Mouse (Mus musculus) kidney, postnatal 14 days (tissue): ENCODE data around the gene Fip1l1.

Experiments used
- DNase-seq: peaks from one replicate; pipeline ENCODE4 v3.0.0; 2022; ENCODE audit warnings: mixed read lengths

Fip1l1 gene

DNA sequence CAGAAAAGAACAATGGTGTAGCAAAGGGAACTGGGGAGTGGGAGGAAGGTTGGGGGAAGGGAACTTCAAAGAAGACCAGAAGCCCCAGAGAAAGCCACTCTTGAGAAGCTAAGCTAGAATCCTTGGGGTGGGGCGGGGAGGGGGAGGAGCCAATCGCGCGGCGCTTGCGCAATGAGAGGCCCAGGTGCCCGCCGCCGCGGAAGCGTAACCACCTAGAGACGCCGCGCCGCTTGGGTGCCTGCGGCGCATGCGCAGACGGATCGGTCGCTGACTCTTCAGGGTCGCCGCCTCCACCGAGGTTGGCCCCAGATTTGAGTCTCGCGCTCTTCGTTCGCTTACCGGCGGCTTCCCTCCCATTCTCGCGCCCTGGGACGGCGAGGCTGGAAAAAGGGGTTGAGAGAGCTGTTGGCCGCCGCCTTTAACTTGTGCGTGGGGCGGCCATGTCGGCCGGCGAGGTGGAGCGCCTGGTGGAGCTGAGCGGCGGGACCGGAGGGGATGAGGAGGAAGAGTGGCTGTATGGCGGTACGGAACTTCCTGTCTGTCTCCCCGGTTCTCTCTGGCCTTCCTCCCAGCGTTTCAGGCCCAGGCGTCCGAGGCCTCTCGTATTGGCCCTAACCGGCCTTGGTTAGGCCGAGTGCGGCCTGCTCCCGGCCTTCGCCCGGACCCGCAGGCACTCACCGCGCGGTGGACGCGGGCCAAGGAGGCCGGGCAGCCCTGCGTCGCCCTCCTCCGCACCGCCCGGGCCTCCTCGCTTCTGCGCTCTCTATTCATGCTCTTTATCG, at the start of gene Fip1l1:
TSS of gene Fip1l1 (plus strand) at position 210 of the 782 bp plus-strand sequence.
- peak; percentile 96 for DNase-seq

DNA sequence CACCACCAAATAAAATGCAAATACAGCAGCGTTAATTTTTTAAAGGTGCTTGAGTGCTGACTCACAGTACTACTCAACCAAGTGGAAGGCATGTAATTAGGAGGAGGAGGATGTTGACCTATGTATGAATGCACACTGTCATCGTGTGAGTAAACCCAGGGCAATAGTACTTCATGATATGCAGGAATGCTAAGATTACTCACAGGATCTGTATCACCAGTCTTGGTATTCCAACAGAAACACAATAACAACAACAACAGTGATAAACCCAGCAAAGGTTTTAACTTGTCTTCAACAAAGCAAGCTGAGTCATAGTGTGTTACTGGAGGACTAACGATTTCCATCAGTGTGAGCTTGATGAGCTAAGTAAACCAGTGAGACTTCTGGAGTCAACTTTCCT, 42.5 kb upstream of the Fip1l1 start:
- no peak for DNase-seq

DNA sequence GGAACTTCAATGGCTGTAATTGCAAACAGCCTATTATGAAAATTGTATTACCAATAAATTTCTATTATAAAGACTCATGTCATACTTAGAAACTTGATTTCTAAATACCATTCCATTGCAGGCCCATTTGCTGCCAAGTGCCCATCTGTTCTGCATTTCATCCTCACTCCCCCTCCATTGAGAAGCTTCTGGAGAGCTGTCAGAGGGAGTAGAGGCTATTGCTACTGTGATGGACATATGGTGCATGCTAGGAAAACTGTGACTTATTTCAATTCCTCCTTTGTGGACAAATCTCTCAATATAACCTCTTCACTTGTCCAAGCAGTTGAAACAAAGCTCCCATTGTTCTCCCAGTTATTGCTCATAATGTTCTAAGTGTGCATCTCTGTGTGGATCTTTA, 23.6 kb upstream of the Fip1l1 start:
- DNase-seq: no peak

DNA sequence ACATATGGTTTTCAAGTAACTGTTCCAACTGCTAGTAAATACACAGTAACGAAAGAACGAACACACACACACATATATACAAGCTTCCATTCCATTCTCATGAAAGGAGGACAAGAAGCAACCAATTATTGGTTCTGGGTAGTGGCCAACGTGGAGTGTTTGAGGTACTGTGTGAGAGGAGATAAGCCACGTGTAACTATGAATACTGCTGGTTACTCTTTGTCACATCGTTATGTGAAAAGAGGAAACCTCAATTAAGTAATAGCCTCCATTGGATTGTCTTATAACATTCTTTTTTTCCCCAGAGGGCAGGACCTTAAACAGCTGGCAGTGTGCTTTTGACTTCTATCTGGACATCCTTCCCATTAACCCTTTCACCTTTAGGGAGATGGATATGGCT, 8.2 kb upstream of the Fip1l1 start:
- DNase-seq: no peak

DNA sequence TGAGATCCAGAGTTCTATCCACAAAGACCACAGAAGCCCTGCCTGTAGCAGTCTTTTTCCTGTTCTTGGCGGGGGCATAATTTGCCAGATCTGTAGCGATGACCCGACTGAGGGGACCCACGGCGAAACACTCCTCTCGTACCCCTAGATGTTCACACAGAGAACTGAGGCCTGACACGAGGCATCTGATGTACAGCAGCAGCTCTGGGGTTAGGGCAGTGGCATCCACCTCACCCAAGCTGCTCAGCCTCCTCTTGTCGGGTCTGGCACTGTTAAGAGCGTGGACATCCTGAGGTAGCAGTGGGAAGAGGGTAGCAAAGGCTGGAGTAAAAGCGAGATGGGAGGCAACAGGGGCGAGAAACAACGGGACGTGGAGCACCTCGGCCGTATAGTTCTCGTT, 4.5 kb upstream of the Fip1l1 start:
- no peak for DNase-seq

DNA sequence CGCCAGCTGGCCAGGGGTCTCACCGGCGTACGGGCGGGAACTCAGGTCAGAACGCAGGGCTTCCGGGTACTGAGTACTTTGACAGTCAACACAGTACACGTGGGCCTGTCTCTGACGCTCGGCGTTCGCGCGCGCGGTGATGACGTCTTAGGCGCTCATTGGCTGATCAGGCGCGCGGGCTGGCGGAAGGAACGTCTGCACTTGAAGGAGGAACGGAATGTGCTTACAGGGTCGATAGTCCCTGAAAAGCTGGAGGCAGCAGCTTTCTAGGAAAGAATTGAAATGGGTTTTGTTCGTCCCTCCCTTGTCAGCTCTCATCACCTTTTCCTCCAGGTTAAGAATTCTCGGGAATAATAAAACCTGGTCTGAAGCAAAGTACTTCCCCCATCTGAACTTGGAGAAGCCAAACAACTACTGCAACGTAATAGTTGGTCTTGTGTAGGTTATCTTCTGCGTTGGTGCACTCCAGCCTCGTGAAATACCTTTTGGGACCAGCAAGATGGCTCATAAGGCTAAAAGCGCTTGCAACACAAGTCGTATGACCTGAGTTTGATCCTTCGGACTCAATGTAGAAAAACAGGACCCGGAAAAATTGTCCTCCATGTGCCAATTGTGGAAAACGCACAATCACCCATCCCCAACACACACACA, 3.5 kb upstream of the Fip1l1 start, which contains the start of gene Scfd2:
TSS of gene Scfd2 (minus strand) at position 130 of the 651 bp plus-strand sequence.
- DNase-seq: peak; percentile 98

DNA sequence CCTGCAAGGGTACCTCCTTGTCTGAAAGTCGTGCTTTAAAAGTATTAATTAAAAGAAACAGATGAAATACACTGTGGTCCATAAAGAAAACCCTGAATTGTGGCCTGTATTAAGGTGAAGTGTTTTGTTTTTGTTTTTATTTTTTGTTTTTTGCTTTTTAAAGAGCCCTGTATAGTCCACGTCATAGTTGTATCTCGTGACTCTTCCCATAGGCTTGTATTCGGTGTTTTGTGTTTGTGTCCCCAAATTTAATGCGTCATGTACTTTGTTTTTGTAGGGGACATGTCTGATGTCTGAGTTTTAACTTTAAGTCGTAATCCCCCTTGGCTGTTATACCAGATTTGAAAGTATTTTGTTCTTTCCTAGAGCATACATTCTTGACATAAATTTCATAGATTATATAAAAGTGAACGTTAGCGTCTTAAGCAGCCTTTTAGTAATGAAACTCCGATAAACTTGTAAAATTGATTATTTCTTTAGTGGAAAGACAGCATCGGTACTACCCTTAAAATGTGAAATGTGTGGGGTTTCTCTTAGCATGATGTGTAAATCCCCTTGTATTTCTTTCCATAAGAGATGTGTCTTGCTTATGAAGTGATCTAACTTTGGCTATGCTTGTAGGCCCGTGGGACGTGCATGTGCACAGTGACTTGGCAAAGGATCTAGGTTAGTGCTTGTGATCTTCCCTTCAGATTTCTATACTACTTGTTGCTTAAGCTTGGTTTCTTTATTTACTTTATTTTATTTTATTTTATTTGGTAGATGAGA, 1.1 kb downstream of the Fip1l1 start:
- DNase-seq: no peak

DNA sequence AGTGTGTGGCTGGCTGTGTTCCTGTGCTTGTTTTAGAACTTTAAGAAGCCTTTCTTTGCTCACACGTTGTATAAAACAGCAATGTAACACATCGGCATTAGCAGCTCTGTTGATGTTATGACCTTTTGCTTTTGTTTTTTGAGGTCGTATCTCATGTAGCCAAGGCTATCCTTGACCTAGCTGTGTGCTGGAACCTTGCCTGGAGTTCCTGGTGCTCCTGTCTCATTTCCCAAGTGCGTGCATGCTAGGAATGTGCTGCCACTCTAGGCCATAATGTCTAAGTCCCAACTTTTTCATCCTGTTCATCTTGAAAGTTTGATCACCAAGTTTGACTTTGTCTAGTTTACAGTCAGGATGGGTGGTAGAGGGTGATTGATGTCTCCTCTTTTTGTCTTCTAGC, 10.4 kb downstream of the Fip1l1 start:
- no peak for DNase-seq

DNA sequence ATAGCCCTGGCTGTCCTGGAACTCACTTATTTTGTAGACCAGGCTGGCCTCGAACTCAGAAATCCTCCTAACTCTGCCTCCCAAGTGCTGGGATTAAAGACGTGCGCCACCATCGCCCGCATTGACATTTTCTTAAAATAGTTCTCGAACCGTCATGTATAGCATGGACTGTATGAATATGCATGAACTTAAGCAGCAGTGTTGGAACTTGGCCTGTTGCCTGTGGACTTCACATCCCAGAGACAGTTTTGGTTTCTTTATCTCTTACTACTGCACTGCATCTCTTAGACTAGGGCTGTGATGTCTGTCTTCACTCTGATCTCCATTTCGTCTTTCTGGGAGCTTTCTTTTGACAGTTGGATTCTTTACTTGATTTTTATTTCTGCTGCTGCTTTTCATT, 14.3 kb downstream of the Fip1l1 start:
- no peak for DNase-seq

DNA sequence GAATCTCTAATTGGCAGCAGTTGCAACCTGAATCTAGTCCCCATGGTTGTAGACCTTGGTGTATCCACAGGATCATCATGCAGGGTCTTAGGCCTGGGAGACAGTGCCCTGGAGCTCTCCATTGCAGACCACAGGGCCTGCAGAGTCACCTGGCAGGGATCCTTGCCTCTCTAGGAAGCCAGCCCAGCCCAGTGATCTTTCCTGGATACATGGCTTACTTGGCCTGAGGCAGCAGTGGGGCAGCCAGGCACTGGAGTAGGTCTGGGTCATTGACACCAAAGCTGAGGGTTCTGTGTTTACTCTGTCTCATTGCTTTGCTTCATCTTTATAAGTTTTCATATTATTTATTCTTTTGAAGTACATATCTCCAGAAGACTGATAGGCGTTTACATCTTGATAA, 25.9 kb downstream of the Fip1l1 start:
- DNase-seq: no peak

DNA sequence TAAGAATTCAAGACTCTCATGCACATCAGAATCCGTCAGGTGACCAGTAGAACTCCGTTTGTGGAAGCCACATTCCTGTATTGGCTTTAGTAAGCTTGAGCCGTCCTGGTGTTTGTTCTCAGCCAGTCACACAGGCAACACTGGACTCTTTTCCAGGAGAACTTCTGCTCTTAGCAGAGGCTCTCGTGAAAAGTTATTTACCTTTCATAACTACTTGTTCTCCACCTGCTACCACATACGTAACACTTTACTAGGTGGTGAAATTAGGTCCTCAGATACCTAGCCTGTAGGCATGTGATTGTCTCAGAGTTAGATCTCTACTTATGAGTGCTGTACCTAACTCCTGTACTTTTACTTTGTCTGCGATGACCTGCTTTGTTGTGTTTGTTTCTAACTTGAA, 36.5 kb downstream of the Fip1l1 start:
- DNase-seq: no peak

DNA sequence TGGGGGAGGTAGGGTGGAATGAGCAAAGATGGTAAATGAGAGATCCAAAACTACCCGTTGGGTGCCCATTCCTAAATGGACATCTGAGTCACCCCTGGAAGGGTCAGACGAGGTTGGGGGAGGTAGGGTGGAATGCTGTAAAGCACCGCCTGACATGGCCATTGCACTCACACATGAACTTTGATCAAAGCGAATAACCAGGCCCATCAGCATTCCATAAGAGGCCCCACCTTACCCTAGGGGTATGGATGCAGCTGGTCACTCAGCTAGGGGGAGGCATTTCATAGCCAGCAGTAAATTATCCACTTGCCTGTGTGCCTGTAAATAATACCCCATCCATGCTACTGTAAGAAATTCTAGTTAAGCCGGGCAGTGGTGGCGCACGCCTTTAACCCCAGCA, 53.9 kb downstream of the Fip1l1 start:
- no peak for DNase-seq

DNA sequence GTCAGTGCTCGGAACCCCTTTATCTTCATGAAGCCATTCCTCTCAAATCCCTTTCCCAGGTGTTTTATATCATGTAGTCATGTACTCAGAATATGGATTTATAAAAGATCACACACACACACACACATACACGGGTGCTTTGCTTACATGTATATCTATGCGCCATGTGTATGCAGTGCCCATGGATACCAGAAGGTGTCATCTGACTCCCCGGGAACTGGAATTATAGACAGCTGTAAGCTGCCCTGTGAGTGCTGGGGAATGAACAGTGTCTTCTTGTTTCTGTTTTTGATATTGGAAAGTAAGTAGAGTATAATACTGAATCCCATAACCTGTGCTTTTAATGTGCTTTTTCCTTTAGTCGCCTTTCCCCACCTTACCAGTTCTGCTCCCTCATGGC, 56.2 kb downstream of the Fip1l1 start:
- DNase-seq: no peak

DNA sequence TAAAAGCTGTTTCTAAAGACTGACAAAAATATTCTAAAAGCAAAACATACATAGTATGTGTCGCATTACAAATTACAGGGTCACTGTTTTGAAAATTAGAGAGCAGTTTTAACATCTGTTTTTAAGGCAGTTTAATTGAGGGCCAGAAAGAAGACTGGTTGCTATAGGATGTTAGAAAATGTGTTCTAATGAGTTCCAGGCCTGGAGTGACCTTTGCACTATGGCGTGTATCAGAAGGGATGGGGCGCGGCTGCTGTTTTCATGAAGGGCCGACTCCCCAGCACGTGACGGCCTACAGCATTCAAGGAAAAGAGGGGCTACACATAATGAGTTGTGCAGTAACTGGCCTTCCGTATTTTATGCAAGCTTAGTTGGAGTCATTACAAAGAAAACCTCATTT, 57.9 kb downstream of the Fip1l1 start:
- DNase-seq: no peak

DNA sequence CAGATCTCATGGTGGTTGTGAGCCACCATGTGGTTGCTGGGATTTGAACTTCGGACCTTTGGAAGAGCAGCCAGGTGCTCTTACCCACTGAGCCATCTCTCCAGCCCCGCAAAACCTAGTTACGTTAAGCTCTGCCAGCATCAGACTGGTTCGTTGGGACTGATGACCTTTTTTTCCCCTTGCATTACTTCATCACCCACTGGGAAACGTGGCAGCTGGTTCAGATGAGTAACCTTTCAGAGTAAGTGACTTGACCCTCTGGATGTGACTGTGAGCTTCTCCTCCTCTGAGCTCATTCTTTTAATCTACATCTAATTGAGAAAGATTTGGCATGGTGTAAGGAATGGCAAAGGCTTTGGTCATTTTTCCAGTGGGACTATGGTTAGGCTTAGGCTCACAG, 64.8 kb downstream of the Fip1l1 start:
- DNase-seq: no peak

DNA sequence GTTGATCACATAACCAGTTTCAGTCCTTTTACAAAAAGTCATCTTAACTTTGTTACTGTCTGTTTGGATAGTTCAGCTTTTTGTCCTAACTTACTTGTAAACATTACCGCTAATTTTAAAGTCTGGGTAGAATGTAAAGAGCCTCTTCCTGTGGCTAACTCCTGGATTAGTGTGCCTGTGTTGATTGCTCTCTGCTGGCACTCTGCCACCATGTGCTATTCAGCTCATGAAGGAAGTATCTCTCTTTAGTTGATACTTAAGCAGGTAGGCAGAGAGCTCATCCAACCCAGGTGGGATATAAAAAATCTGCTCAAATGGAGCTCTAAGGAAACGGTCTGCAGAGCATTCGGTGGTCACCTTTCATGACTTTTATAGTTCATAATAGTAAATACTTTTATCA, 65.9 kb downstream of the Fip1l1 start:
- DNase-seq: no peak

DNA sequence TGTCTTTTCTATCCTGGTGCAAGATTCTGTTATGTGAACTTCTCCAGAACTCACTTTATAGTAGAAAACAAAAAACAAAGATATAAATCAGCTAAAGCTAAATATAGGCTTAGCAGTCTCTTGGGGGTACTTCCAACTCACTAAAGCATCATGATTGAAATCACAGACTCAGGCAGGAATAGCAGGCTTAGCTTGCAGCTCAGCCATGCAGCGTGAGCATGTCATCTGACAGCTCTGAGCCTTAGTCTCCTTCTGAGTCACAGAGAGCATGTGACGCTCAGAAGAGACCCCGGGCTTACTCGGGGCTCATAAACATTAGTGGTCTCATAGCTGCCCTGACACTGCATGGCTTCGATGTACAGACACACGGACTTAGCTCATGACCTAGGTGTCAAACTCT, 66.7 kb downstream of the Fip1l1 start:
- no peak for DNase-seq

DNA sequence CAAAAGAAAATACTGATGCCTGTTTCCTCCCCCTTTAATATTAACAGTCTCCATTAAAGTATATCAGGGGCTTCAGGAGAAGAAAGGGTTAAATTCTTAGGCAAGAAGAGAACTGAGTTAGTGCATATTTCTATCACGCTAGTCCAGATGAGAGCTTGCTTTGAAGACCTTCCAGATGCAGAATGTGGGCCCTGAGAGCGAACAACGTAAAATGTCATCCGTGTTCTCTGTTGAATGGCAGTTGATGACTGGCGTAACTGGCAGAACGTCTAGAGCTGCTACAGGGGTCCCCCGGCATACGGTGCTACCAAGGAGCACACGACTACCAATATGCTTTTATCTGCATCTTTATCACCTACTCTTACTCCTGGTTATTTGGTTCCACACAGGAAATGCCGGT, 67.1 kb downstream of the Fip1l1 start:
- no peak for DNase-seq

DNA sequence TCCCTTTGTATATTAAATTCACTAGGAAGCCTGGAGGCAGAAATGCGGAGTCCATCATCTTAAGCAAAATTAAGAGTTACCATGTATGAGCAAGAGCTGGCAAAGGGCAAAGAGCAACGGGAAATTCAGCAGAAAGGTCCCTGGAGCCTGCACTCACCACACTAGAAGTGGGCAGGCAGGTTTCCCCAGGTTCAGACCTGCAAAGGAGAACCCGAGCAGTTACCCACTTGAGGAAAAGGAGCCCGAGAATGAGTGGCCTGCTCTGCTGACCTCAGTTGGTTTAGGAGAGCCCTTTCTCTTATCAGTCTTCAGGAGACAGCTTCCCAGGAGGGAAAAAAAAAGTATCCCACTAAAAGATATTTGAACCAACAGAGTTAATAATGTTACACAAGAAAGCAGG, 68.1 kb downstream of the Fip1l1 start:
- DNase-seq: no peak

DNA sequence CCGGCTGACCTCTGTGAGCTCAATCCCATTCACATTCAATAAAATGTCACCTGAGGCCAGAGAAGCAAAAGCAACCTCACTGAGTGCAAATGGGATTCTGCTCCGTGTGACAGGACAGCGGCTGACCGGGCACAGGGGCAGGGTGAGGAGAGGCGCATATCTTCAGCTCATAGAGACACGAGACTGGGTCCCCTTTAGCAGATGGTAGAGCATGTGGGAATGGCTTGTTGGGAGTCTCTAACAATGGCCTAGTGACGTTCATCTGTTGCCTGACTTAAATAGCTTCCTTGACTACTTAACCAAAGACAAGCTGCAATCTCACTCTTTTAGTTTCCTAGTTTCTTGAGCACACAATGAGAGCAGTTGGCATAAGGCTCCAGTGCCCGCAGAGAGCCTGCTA, 71.0 kb downstream of the Fip1l1 start:
- no peak for DNase-seq

DNA sequence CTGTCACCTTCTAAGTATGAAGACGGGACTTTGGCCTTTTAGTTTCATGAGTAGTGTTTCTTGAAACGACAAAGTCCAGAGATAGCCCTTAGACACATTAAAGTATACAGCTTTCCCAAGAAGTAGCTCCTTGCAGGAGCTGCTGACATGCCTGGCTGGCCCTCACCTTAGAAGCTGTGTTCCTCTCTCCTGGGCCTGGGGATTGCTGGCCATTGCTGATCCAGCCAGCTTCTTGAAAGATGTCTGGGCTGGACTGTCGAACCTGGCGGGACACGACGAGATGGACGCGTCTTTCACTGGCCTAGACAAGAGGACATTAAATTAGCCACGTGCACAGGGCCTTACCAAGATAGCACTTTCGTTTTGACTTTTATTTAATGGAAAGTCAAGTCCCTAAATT, 75.3 kb downstream of the Fip1l1 start:
- no peak for DNase-seq

DNA sequence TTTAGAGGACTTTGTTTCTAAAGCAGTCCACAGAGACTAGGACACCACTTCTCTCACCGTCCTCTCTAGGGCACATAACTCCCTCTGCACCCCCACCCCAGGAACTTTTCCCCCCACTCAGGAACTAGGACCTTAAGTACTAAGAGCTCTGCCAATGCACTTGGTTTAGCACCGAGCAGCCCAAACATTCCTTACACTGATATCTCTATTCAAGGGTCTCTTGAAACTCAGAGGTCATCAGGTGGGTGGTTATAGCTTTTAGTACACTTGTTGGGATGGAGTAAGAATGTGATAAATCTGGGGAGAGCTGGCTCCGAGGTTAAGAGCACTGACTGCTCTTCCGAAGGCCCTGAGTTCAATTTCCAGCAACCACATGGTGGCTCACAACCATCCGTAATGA, 77.5 kb downstream of the Fip1l1 start:
- DNase-seq: no peak

DNA sequence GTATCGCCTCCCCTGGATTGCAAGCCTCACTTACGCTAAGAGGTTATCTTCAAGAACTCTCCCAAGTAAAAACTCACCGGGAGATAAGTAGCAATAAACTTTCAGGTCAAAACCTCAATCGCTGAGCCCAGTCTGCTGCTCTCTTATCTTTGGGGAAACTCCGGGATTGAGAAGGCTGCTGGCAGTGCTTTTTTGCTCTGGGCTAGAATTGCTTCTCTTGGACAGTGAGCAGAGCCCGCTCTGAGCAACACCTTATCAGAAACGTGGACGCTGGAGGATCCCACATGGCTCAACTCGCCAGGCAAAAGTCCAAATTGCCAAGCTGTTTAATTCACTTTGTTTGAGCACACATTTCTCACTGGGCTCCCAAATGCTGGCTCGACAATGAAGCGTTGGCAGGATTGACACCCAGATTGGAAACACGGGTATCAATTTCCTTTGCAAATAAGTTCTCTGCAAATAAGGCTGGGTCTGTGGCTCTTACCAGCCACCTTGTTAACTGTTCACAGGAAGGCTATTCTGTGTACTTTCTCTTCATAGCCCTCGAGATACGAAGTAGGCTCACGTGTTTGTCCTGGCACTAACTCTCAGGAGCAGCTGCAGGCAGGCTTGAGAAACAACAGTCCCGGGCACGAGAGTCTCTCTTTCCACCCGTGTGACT, 78.4 kb downstream of the Fip1l1 start:
- DNase-seq: no peak
